Mouse (Mus musculus) adrenal gland, adult 8-10 months (tissue): ENCODE results near the gene Wdr35. TPM values are rescaled to one million over a fixed set of nuclear protein-coding genes. Genes with fewer than 3 reads are reported as not detected.

Experiments used
- DNase-seq: peaks from one replicate; pipeline ENCODE4 v3.0.0; 2022
- total RNA-seq, 4 experiments: library from RNA; stranded (reverse); gene quantifications; 2 replicates each; pipeline ENCODE4 v1.2.4; 2022

The Wdr35 gene
- total RNA-seq, 4 experiments from 2014 or later: 15.6 to 30.8 (median 23.5) TPM

DNA sequence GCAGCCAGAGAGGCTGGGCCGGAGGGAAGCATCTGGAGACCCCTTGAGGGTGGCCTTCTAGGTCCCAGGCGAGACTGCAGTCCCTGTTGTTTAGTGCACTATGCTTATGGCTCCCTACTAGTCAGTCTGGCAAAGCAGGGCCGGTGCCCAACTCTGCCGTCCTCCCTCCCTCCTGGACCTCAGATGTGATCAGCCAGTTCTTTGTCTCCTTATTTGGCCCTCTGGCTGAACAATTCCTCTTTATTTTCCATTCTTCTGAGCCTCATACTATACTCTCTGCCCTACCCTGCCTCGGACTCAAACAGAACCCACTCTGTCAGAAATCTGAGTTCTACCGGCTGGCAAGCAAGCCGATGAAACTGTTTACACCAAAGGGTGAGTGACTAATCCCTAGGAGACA, 79.7 kb downstream of the Wdr35 start:
- DNase-seq: no peak

DNA sequence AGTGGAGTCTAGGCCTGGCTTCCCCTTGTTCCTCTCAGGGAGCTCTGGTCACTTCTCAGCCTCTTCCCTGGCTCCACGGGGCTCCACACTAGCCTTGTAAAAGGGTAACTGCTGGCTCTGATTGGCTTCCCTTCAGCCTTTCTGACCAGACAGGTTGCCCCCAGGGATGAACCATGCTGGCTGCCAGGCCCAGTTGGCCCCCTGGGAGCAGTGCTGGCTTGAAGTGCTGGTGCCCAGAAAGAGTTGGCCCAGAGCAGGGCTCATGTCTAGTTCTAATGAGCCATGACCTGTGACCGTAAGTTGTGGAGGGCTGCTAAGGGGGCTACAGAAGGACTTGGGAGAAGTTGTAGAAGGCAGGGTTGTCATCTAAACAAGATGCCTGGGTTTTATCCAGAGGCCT, 80.3 kb downstream of the Wdr35 start:
- DNase-seq: no peak

DNA sequence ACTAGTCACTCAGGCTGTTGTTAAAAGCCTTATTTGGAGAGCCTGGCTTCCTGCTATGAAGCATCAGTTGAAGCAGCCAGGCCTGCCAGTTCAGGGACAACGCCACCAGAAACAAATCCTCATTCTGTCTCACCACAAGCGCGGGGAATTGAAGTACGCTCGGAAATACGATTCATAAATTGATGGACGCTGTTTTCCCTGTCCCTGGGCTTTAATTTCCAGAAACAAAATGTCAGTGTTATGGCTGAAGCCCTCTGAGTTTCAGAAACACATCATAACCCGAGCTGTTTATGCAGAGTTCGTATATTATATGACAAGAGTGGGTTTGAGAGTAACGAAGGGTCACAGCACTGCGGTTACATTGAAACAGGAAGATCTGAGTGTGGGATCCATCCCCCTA, 81.6 kb downstream of the Wdr35 start:
- DNase-seq: no peak

DNA sequence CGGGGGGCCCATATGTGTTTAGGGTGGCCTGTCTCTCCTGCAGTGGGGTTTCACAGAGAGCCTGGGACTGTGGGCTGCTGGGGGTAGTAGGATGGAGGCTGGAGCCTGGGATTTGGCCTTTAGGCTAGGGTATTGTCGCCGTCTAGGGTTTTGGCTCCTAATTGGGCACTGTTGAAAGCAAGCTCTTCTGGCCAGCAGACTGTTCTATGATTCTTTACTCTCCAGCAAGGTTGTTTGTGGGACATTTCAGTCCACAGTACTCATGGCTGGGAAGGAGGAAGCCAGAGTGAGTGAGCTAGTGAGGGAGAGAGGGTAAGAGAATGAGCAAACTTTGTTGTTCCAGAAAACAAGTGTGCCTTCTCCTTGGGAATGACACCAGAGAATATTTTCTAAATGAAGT, 85.8 kb downstream of the Wdr35 start:
- DNase-seq: no peak

DNA sequence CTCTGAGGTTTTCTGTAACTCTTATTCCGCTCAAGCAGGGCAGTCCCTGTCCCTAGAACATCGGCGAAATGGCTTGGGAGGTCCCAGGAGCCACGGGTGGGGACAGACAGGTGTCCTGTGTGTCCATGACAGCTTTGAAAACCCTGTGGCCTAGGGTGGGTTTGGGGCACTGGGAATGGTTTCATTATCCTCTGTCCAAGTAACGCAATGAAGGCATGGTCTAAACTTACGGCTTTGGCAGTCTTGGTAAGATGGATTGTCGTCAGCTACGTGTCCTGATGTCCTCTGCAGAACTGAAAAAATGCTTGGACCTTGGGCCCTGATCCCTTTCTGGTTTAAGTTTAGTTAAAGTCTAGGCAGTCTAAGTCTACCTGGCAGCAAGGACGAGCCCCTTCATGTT, 86.3 kb downstream of the Wdr35 start:
- no peak for DNase-seq

DNA sequence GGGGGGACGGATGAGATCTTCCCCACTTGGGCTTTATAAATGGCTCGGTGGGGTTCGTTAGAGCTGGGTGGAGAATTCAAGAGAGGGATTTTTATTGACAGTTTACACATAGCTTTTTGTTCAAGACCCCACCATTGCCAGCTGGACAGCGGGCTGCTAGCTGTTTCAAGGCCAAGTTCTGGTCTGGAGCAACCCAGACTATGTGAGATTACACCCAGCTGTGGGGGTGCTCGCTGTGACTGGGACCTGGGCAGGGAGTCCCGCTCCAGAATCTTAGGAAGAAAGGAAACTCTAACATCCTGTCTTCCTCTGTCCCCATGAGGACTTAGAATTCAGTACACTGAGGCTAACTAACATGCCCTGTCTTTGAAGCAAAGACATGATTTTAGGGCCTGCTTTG, 89.9 kb downstream of the Wdr35 start:
- DNase-seq: no peak

DNA sequence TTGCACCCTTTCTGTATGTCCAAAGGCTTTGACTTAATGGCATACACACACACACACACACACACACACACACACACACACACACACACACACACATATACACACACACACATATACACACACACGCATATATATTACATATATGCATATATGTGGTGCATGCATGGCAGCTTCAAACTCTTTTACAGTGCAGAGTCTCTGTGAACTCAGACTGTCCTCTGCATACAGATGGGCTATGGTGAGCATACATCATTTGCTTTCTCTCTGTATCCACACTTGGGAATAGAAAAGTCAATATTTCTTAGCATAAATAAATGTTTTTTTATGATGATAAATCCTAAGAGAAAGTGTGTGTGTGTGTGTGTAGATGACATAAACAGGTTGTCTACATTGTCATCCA, 97.4 kb downstream of the Wdr35 start:
- DNase-seq: no peak

DNA sequence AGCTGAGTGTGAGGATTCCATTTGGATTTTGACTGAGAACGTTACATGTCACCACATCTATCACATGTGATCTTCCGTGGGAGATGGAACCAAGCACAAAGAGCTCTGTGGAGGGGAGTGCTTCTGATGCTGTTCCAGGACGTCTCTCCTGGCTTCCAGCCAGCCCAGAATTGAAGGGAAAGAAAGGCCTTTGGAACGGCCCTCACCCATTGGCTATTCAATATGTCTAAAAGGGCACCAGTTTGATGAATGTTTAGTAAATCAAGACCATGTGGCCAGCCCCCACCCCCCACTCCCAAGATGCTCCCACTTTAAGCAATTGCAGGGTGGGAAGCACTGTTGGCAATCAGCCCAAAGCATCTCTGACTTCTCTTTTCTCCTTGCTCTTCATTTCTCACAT, 97.8 kb downstream of the Wdr35 start:
- DNase-seq: no peak

DNA sequence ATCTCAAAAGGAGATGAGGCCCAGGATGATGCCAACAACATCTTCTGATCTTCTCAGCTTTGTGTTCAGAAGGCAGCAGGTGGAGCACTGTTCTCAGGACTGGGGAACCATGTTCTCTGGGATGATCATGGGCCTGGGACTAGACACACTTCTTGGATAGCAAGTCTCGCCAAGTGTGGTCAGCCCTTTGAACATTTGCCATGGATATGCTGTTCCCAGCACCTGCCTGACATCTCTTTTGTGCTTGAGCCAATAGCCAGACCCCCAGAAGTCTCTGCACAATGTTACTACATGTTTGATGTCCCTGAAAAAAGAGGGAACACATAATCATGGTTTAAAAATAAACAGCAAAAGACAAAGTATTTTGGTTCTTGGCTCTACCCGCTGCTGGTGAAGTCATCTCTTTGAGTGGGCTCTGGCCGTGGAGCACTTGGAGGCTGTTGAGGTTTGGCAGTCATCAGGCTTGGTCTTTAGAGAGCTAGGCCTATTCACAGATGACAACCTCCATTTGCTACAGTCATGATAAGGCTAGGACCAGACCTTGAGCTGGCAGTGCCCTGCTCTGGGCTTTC, 103.9 kb downstream of the Wdr35 start:
- no peak for DNase-seq

Other genes with a start within 250 kb of the Wdr35 start
- 10 to 100 TPM in 2 of 4 experiments, 1 to 10 TPM in 2; 7.4 to 21.2 (median 10.8) TPM for gene Sdc1, start 202.6 kb upstream of the Wdr35 start, total RNA-seq
- 100 to 1,000 TPM; 509 to 681 (median 626) TPM for gene Laptm4a, start 52.2 kb upstream of the Wdr35 start, total RNA-seq
- not detected for gene Matn3, start 26.0 kb upstream of the Wdr35 start, total RNA-seq
- gene Ttc32, start 56.1 kb downstream of the Wdr35 start, total RNA-seq: 10 to 100 TPM; 11.5 to 15.7 (median 14.0) TPM